Mouse (Mus musculus) stomach, embryonic 16.5 days (tissue): ENCODE measurements at regions not wholly inside any gene's neighbourhood (a gene's known extent, or its start where the extent isn't known, plus 50 kb on each side); places are given as distances from the start of the nearest gene placed in this dataset.

Experiments used
- ATAC-seq: fragments of 200-750 bp; cut with Nextera tagmentation; 2 replicates; pipeline ENCODE4 v1.8.0; 2017; ENCODE audit warnings: moderate number of reproducible peaks, moderate TSS enrichment; ENCODE audit not compliant: insufficient read depth, low FRiP score
- H3K27ac ChIP-seq: fragments of 300-500 bp; sonication (generic); 2 replicates; pipeline ENCODE4 v1.5.1; 2014; ENCODE audit warnings: low read length
- H3K27me3 ChIP-seq: fragments of 300-500 bp; sonication (generic); 2 replicates; pipeline ENCODE4 v1.6.1; 2014; ENCODE audit warnings: low read length, control low read depth, mixed read lengths; ENCODE audit not compliant: control insufficient read depth, insufficient read depth
- H3K36me3 ChIP-seq: fragments of 300-500 bp; sonication (generic); 2 replicates; pipeline ENCODE4 v1.6.1; 2014; ENCODE audit warnings: low read length; ENCODE audit not compliant: control insufficient read depth, insufficient read depth
- H3K4me1 ChIP-seq: fragments of 300-500 bp; sonication (generic); 2 replicates; pipeline ENCODE4 v1.6.1; 2014; ENCODE audit warnings: low read length, control low read depth, mixed read lengths; ENCODE audit not compliant: control insufficient read depth, insufficient read depth
- H3K4me2 ChIP-seq: fragments of 300-500 bp; sonication (generic); 2 replicates; pipeline ENCODE4 v1.6.1; 2014; ENCODE audit warnings: low read depth, low read length, mixed read lengths
- H3K4me3 ChIP-seq: fragments of 300-500 bp; sonication (generic); replicated peaks from 2 replicates; pipeline ENCODE4 v1.5.1; 2014; ENCODE audit warnings: mild to moderate bottlenecking, low read length
- H3K9ac ChIP-seq: fragments of 300-500 bp; sonication (generic); 2 replicates; pipeline ENCODE4 v1.6.1; 2014; ENCODE audit warnings: low read length
- H3K9me3 ChIP-seq: fragments of 300-500 bp; sonication (generic); replicated peaks from 2 replicates; pipeline ENCODE4 v1.6.1; 2016; ENCODE audit warnings: low read length, control low read depth; ENCODE audit not compliant: control insufficient read depth
- WGBS: fragments of 180-500 bp; shearing (Covaris S2); extraction: QIAGEN DNeasy Blood & Tissue Kit; methylation state at CpG from one replicate; pipeline ENCODE4 v1.1.7; 2014; 5-methylcytosine and 5-hydroxymethylcytosine counted together

DNA sequence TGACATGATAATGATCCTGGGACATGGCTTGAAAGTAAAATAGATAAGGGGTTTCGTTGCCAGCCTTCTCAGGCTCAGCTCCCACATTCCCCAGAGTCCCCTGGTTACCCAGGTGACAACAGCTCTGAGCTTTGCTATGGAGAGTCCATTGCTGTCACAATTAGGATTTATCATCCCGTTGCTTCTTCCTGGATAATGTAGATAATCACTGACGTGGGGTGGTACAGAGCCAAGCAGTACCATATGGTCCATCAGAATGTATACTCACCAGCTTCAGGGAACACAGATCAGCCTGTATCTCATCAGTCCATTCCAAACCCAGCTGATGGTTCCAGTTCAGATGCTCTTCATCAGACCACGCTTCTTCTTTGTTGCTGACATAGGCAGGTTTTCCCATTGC lies 145.7 kb upstream of the Sfrp2 start:
- no peak overlapping the region for H3K4me3 ChIP-seq
- no peaks in the 10 kb centered on the region for H3K27me3 ChIP-seq
- H3K36me3 ChIP-seq: no peaks in the 10 kb centered on the region
- no peaks in the 10 kb centered on the region for H3K9me3 ChIP-seq
- no peak overlapping the region for H3K27ac ChIP-seq
- WGBS: 61% methylated on average over 4 of the region's 4 CpGs
- no peak overlapping the region for H3K4me2 ChIP-seq
- no peak for ATAC-seq
- H3K9ac ChIP-seq: no peak overlapping the region
- no peaks in the 10 kb centered on the region for H3K4me1 ChIP-seq

DNA sequence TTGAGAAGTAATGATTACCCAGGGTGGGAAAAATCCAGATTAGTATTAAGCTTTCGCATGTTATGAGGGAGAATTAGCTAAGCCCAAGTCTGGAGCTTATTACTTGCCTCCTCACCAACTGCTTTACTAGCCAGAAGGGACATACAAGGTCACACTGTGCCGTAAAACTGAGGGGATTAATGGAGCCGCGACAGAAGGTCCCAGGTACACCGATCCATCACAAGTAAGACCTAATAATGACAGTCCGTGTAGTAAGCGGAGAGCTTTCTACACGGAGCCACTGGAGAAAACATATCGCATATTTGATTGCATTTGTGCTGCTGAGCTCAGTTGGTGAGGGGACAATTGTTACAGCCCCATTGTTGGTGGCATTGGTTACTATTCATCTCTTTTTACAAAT lies 133.1 kb upstream of the Sfrp2 start:
- Histone ChIP-seq H3K9me3 (no peaks in the 10 kb centered on the region), H3K27me3 (no peaks in the 10 kb centered on the region), H3K4me3 (no peak overlapping the region), H3K4me1 (no peaks in the 10 kb centered on the region), H3K9ac (no peak overlapping the region), H3K27ac (no peak overlapping the region), H3K36me3 (no peaks in the 10 kb centered on the region), H3K4me2 (no peak overlapping the region)
- no peak for ATAC-seq
- 87% methylated on average over 9 of the region's 9 CpGs for WGBS

DNA sequence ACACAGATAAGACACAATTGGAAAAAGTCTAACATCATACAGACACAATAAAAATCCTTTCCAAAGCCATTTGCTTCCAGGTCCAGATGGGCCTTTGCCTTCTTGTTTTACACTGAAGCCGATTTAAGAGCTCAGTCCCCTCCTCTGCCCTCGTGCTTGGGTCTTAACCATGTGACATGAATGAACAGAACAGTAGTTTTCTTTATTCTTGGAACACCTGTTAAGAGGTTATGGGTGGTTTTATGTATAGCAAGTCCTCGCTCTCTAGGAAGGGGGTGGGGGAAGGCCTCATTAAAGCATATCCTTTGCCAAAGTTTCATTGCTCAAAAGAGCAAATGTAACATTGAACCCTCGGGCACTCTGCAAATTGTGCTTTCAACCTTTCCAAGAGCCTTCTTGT lies 125.7 kb upstream of the Sfrp2 start:
- H3K9ac ChIP-seq: no peak overlapping the region

DNA sequence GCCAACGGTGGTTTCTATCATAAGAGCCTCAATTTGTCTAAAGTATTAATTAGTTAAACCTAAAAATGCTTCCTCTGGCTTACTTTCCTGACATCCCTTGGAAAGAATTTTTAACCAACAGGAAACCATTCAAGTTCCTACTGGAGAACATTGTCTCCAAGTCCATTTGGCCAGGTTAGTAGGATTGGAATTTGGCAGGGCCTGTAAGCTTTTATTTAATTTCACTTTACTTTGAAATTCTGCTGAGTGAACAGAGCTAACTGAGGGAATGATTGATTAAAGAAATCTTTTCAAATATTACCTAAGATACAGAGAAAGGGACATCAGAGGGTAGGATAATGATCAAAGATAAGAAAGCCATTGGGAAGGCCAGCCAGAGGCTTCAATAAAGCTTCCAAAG lies 102.4 kb upstream of the Sfrp2 start:
- no peak overlapping the region for H3K9ac ChIP-seq
- 59% methylated on average over 1 of the region's 1 CpGs for WGBS

More for the DNA sequence above, 125.7 kb upstream of the Sfrp2 start:
- Histone ChIP-seq H3K4me3 (no peak overlapping the region), H3K36me3 (no peaks in the 10 kb centered on the region), H3K9me3 (no peaks in the 10 kb centered on the region), H3K4me2 (no peak overlapping the region), H3K27me3 (no peaks in the 10 kb centered on the region), H3K4me1 (no peaks in the 10 kb centered on the region), H3K27ac (no peak overlapping the region)
- 69% methylated on average over 4 of the region's 4 CpGs for WGBS
- ATAC-seq: no peak

DNA sequence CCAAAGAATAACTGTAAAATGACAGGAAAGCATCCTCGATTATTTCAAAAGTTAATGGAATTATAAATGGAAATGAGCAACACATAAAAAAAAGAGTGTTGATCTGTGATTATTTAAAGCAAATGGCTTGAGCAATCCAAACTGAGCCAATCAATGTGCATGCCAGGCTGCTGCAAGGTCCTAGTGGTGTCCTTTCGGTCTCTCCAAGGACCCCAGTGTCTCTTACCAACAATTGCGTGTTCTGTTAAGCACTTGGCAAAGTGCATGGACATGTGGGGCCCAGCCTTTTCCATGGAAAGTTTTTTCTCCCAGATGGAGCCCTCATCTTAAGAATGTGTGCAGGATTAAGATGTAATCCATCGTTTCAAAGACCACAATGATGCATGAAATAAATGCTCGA lies 90.0 kb upstream of the Sfrp2 start:
- ATAC-seq: no peak
- Histone ChIP-seq H3K4me3 (no peak overlapping the region), H3K9ac (no peak overlapping the region), H3K4me2 (no peak overlapping the region), H3K9me3 (no peaks in the 10 kb centered on the region), H3K27me3 (no peaks in the 10 kb centered on the region), H3K4me1 (no peaks in the 10 kb centered on the region), H3K27ac (no peak overlapping the region), H3K36me3 (no peaks in the 10 kb centered on the region)
- 88% methylated on average over 5 of the region's 5 CpGs for WGBS

More for the DNA sequence above, 102.4 kb upstream of the Sfrp2 start:
- no peaks in the 10 kb centered on the region for H3K27me3 ChIP-seq
- ATAC-seq: no peak
- H3K4me3 ChIP-seq: no peak overlapping the region
- no peaks in the 10 kb centered on the region for H3K9me3 ChIP-seq
- H3K4me2 ChIP-seq: no peak overlapping the region
- H3K4me1 ChIP-seq: no peaks in the 10 kb centered on the region
- H3K36me3 ChIP-seq: no peaks in the 10 kb centered on the region
- no peak overlapping the region for H3K27ac ChIP-seq

- Histone ChIP-seq H3K27me3 (no peaks in the 10 kb centered on the region), H3K9me3 (no peaks in the 10 kb centered on the region), H3K4me1 (peaks cover 3% of the 10 kb centered on the region; the same call in 1 of the 2 replicates), H3K4me3 (no peak overlapping the region), H3K36me3 (no peaks in the 10 kb centered on the region), H3K27ac (no peak overlapping the region), H3K9ac (no peak overlapping the region), H3K4me2 (no peak overlapping the region)
- WGBS: 94% methylated on average over 15 of the region's 15 CpGs
- no peak for ATAC-seq
Measured at GRCm38 (mm10) chr3:83686611-83687010, 79.5 kb upstream of the Sfrp2 start.

DNA sequence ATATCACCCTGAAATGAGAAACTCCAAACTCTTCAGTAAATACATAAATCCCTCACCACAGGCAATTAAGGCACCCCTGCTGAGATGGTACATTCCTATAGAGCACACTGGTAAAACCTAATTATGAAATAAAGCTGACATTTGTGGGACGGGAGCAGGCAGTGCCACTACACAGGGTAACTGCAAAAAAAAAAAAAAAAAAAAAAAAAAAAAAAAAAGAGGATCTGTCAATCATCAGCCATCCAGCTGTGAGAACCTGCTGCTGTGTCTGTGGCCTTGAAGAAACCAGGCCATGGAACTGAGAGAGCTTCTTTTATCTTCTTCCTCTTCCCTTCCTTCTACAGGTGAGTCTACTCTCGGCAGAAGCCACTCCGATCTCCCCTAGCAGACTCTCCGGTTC lies 78.6 kb upstream of the Sfrp2 start:
- H3K27me3 ChIP-seq: no peaks in the 10 kb centered on the region
- peaks cover 3% of the 10 kb centered on the region; the same call in 1 of the 2 replicates for H3K4me1 ChIP-seq
- ATAC-seq: no peak
- H3K27ac ChIP-seq: no peak overlapping the region
- no peak overlapping the region for H3K4me2 ChIP-seq
- no peaks in the 10 kb centered on the region for H3K9me3 ChIP-seq
- 79% methylated on average over 4 of the region's 4 CpGs for WGBS
- no peak overlapping the region for H3K4me3 ChIP-seq
- H3K9ac ChIP-seq: no peak overlapping the region
- H3K36me3 ChIP-seq: no peaks in the 10 kb centered on the region

DNA sequence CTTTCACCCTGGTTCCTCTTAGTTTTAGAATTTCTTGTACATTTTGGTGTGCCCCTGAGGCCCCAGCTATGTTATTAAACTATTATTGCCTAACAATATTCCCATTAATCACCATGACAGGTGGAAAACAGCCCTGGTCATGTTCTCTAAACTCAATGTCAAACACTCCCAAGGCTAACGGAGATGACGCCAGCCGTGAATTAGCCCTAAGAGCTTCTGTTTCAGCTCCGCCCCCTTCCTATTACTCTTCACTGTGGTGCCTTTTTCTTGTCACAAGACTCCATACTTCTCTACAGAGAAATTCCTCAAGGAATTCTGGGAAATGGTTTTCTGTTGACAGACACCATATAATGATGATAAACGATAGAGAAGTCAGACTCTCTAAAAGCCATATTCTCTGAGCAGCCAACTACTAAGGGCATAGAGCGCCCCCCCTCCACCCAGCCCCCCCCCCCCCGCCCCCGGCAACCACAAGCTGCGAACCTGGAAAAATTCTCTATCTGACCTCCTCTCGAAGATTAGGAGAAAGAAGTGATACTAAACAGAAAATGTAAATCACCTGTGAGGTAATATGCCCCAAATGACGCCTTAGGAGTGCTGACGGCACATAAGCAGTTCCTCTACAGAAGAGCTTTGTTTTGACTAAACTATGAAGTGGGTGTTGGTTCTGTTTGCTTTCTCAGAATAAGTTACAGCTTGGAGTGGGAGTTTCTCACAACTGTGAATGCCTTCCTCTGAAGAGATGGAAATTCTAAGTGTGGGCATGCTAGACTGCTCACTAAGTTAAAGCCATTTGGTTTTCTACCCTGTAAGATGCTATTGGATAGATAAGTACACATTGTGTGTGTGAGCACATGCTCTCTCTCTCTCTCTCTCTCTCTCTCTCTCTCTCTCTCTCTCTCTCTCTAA lies 76.8 kb upstream of the Sfrp2 start:
- no peak for ATAC-seq
- Histone ChIP-seq H3K9me3 (no peaks in the 10 kb centered on the region), H3K36me3 (no peaks in the 10 kb centered on the region), H3K27me3 (no peaks in the 10 kb centered on the region), H3K4me1 (peaks cover 3% of the 10 kb centered on the region; the same call in 1 of the 2 replicates), H3K9ac (no peak overlapping the region), H3K27ac (no peak overlapping the region), H3K4me3 (no peak overlapping the region), H3K4me2 (no peak overlapping the region)
- WGBS: 57% methylated on average over 12 of the region's 12 CpGs

GRCm38 (mm10) chr3:83694505-83694904 lies 71.6 kb upstream of the Sfrp2 start:
- no peak for ATAC-seq

More at GRCm38 (mm10) chr3:83694505-83694904, 71.6 kb upstream of the Sfrp2 start:
- Histone ChIP-seq H3K9me3 (no peaks in the 10 kb centered on the region), H3K4me1 (no peaks in the 10 kb centered on the region), H3K27me3 (no peaks in the 10 kb centered on the region), H3K27ac (no peak overlapping the region), H3K9ac (no peak overlapping the region), H3K36me3 (no peaks in the 10 kb centered on the region), H3K4me2 (no peak overlapping the region), H3K4me3 (no peak overlapping the region)
- 43% methylated on average over 5 of the region's 5 CpGs for WGBS
